In the genomic region with DNA sequence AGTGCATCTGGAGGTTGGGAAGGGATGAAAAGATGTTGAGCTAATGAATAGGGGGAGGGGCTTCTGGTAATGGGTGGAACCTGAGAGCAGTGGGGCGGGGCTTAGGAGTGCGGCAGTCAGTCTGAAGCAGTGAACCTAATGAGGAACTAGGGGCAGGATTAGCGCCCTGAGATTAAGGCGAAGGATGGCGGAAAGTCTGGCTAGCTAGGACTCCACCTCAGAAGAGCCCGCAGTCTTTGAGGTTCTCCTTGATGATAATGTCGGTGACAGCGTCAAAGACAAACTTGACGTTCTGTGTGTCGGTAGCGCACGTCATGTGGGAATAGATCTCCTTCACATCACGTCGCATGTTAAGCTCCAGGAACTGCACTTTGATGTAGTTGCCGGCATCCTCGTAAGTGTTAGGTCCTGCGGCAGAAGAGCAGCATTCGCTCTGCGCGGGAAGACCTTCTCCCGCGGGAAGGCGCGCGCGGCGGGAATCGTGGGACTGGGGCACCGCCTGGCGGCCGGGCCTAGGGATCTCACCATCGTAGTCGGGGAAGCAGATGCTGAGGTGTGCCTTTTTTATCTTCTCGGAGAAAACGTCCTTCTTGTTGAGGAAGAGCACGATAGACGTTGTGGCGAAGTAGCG, we compare ENCODE assay signal across 7 mouse cellular contexts. TPM values are rescaled to one million over a fixed set of nuclear protein-coding genes. Genes with fewer than 3 reads are reported as not detected.
A peak's percentile ranks its signal among the peaks of the same experiment; 100 is the strongest.
DNase-seq lines count a peak whose midpoint lies in the region; ATAC-seq and TF ChIP-seq lines count a peak whose summit lies in the region.

No protein-coding gene starts in this region.

- no peaks in the 10 kb centered on the region for H3K9me3 ChIP-seq in hindbrain, postnatal 0 days (ENCODE audit: low read length)
- no peaks in the 10 kb centered on the region for H3K9me3 ChIP-seq in midbrain, embryonic 10.5 days (replicated peaks)

- H3K36me3 ChIP-seq in hindbrain, postnatal 0 days (ENCODE audit: insufficient read depth, low read length) = no peaks in the 10 kb centered on the region
- H3K36me3 ChIP-seq in midbrain, embryonic 10.5 days = no peaks in the 10 kb centered on the region

- H3K4me3 ChIP-seq in gastrocnemius, adult 2 months = peak overlapping the region; percentile 60
- H3K4me3 ChIP-seq in hindbrain, postnatal 0 days (ENCODE audit: low read length) = peak overlapping the region; percentile 33
- H3K4me3 ChIP-seq in midbrain, embryonic 10.5 days = peak overlapping the region; percentile 54

- H3K4me2 ChIP-seq in hindbrain, postnatal 0 days (ENCODE audit: low read depth, low read length) = peak overlapping the region; percentile 66

- H3K27me3 ChIP-seq in hindbrain, postnatal 0 days (ENCODE audit: insufficient read depth, low read length) = peaks cover 7% of the 10 kb centered on the region
- H3K27me3 ChIP-seq in midbrain, embryonic 10.5 days (ENCODE audit: low read depth, poor library complexity, severe bottlenecking) = peaks cover 50% of the 10 kb centered on the region

- 1% methylated on average over 39 of the region's 39 CpGs for WGBS in hindbrain, postnatal 0 days
- WGBS in midbrain, embryonic 10.5 days = under 1% methylated on average over 39 of the region's 39 CpGs

- ATAC-seq in hindbrain, postnatal 0 days = peak; percentile 69

- H3K27ac ChIP-seq in gastrocnemius, adult 2 months = no peak overlapping the region
- no peak overlapping the region for H3K27ac ChIP-seq in hindbrain, postnatal 0 days
- peak overlapping the region; percentile 46; the same call in 1 of the 2 replicates for H3K27ac ChIP-seq in midbrain, embryonic 10.5 days (replicated peaks)

- peak; percentile 49 for DNase-seq in NIH3T3 (ENCODE audit: low read depth)
- DNase-seq in cerebellum, postnatal 14 days = peak; percentile 70 to 79
- DNase-seq in gastrocnemius, adult 2 months = peak; percentile 86
- DNase-seq in hindbrain, postnatal 0 days (ENCODE audit: low spot score) = peak; percentile 88
- DNase-seq in left cerebral cortex, postnatal 4 days = peak; percentile 78
- DNase-seq in midbrain, embryonic 10.5 days (ENCODE audit: low spot score) = peak; percentile 86
- peak; percentile 41 to 45 for DNase-seq in right cerebral cortex, postnatal 36 days (ENCODE audit: low spot score in 2 of 2)

- intact Hi-C loops in gastrocnemius, adult 2 months (cut with DNase I) = loop anchor here (1.0 kb wide), 2 partner anchors 30 to 73 kb away; no protein-coding TSS in a partner anchor
- intact Hi-C loops in left cerebral cortex, postnatal 4 days (cut with DNase I) = loop anchor here (5.0 kb wide), 2 partner anchors 33 to 73 kb away; no protein-coding TSS in a partner anchor

- H3K9ac ChIP-seq in hindbrain, postnatal 0 days (replicated peaks; ENCODE audit: low read length) = peak overlapping the region; percentile 40

- TF ChIP-seq CTCF in gastrocnemius, adult 2 months (IDR thresholded peaks at IDR 0.05) = peak; percentile 93
- TF ChIP-seq CTCF in hindbrain, postnatal 0 days (IDR thresholded peaks at IDR 0.05; ENCODE audit: low read depth) = peak; percentile 93

- peaks cover 3% of the 10 kb centered on the region; the same call in 1 of the 2 replicates for H3K4me1 ChIP-seq in hindbrain, postnatal 0 days (ENCODE audit: insufficient read depth, low read length)
- peaks cover 33% of the 10 kb centered on the region for H3K4me1 ChIP-seq in midbrain, embryonic 10.5 days

RNA-seq across cellular contexts. Expression of gene Gnat1, which starts 3.7 kb away (rescaled TPM):
- not detected for total RNA-seq in gastrocnemius, adult 2 months (2021)
- 0.52 TPM in 1 of 2 replicates, not detected in the other for total RNA-seq in hindbrain, postnatal 0 days (2014; rRNA removed)
- polyA plus RNA-seq in hindbrain, postnatal 0 days (2015; fragmentation: Nextera tagmentation; extraction: Ambion mirVana) = 2.4 and 2.7 TPM in 2 replicates
- total RNA-seq in left cerebral cortex, postnatal 4 days (2021) = 1 to 10 TPM in 1 of 2 experiments, under 1 TPM in 1; 0.30 to 1.1 TPM
- polyA plus RNA-seq in midbrain, embryonic 10.5 days (2016; fragmentation: Nextera tagmentation; extraction: Ambion mirVana) = 3.2 and 3.6 TPM in 2 replicates

RNA-seq across cellular contexts. Expression of gene Slc38a3, which starts 6.5 kb away (rescaled TPM):
- 10 to 100 TPM; 60.8 to 94.7 TPM for total RNA-seq in gastrocnemius, adult 2 months (2021)
- 102 and 134 TPM in 2 replicates for total RNA-seq in hindbrain, postnatal 0 days (2014; rRNA removed)
- polyA plus RNA-seq in hindbrain, postnatal 0 days (2015; fragmentation: Nextera tagmentation; extraction: Ambion mirVana) = 52.1 and 54.5 TPM in 2 replicates
- total RNA-seq in left cerebral cortex, postnatal 4 days (2021) = 10 to 100 TPM; 65.0 to 68.4 TPM
- polyA plus RNA-seq in midbrain, embryonic 10.5 days (2016; fragmentation: Nextera tagmentation; extraction: Ambion mirVana) = 9.3 and 11.6 TPM in 2 replicates

RNA-seq across cellular contexts. Expression of gene Sema3f, which starts 34.5 kb away (rescaled TPM):
- 1 to 10 TPM; 6.3 to 9.2 TPM for total RNA-seq in gastrocnemius, adult 2 months (2021)
- 65.4 and 81.3 TPM in 2 replicates for total RNA-seq in hindbrain, postnatal 0 days (2014; rRNA removed)
- polyA plus RNA-seq in hindbrain, postnatal 0 days (2015; fragmentation: Nextera tagmentation; extraction: Ambion mirVana) = 7.5 and 8.7 TPM in 2 replicates
- total RNA-seq in left cerebral cortex, postnatal 4 days (2021) = 10 to 100 TPM; 44.6 to 52.6 TPM
- 14.9 and 17.2 TPM in 2 replicates for polyA plus RNA-seq in midbrain, embryonic 10.5 days (2016; fragmentation: Nextera tagmentation; extraction: Ambion mirVana)

RNA-seq across cellular contexts. Expression of gene Gnai2, which starts 40.6 kb away (rescaled TPM):
- total RNA-seq in gastrocnemius, adult 2 months (2021) = 10 to 100 TPM; 59.9 to 77.7 TPM
- 334 and 369 TPM in 2 replicates for total RNA-seq in hindbrain, postnatal 0 days (2014; rRNA removed)
- polyA plus RNA-seq in hindbrain, postnatal 0 days (2015; fragmentation: Nextera tagmentation; extraction: Ambion mirVana) = 275 and 287 TPM in 2 replicates
- 100 to 1,000 TPM; 302 to 303 TPM for total RNA-seq in left cerebral cortex, postnatal 4 days (2021)
- polyA plus RNA-seq in midbrain, embryonic 10.5 days (2016; fragmentation: Nextera tagmentation; extraction: Ambion mirVana) = 629 and 656 TPM in 2 replicates
